ENCODE assay signal across 8 mouse cellular contexts in genomic region chr6:31642451-31642942, GRCm38 (mm10).
A peak's percentile ranks its signal among the peaks of the same experiment; 100 is the strongest.
DNase-seq lines count a peak whose midpoint lies in the region; ATAC-seq and TF ChIP-seq lines count a peak whose summit lies in the region.
"Had no signal": no experiment of that assay in that cellular context is flagged by ENCODE, and none has a peak within 500 bp of the region (broad histone marks: within the 10 kb centered on the region; RNA-seq: fewer than 3 reads in every experiment).

No protein-coding gene starts in this region.

- 0 out of 2 replicates have a peak, but pooled peaks have one; percentile 21 for ATAC-seq in forebrain, embryonic 13.5 days
- ATAC-seq in limb, embryonic 12.5 days (ENCODE audit: insufficient number of reproducible peaks, insufficient read depth, low FRiP score, low TSS enrichment, low read depth): peak; percentile 45

- no peak overlapping the region for H3K9ac ChIP-seq in forebrain, embryonic 13.5 days
- H3K9ac ChIP-seq in limb, embryonic 12.5 days (replicated peaks): no peak overlapping the region

- peak; percentile 82 for DNase-seq in MEL-GATA-1-ER (ENCODE audit: extremely low read depth, low read depth)
- peak; percentile 83 for DNase-seq in heart, postnatal 4 days
- DNase-seq in skeletal muscle tissue, adult 2 months (ENCODE audit: low read depth, low spot score): peak; percentile 39
- no peak for DNase-seq in urinary bladder, postnatal 25 days (ENCODE audit: low spot score)

- no peaks in the 10 kb centered on the region for H3K27me3 ChIP-seq in E14TG2a.4 (ENCODE audit: insufficient read depth, low read length)
- H3K27me3 ChIP-seq in forebrain, embryonic 13.5 days: no peaks in the 10 kb centered on the region
- H3K27me3 ChIP-seq in limb, embryonic 12.5 days: peaks cover 20% of the 10 kb centered on the region

- TF ChIP-seq CTCF in E14TG2a.4 (conservative IDR thresholded peaks at IDR 0.05; ENCODE audit: low read length): no peak

- H3K36me3 ChIP-seq in E14TG2a.4 (ENCODE audit: insufficient read depth, low read length): no peaks in the 10 kb centered on the region
- no peaks in the 10 kb centered on the region for H3K36me3 ChIP-seq in forebrain, embryonic 13.5 days (ENCODE audit: poor library complexity, severe bottlenecking)
- H3K36me3 ChIP-seq in limb, embryonic 12.5 days: no peaks in the 10 kb centered on the region

- H3K9me3 ChIP-seq in E14TG2a.4 (ENCODE audit: low read length): peaks cover 27% of the 10 kb centered on the region
- H3K9me3 ChIP-seq in forebrain, embryonic 13.5 days (replicated peaks): no peaks in the 10 kb centered on the region
- H3K9me3 ChIP-seq in limb, embryonic 12.5 days: no peaks in the 10 kb centered on the region

- 26% methylated on average over 13 of the region's 13 CpGs for WGBS in forebrain, embryonic 13.5 days
- WGBS in limb, embryonic 12.5 days: 30% methylated on average over 13 of the region's 13 CpGs

- peak overlapping the region; percentile 48 for H3K4me3 ChIP-seq in E14TG2a.4 (replicated peaks; ENCODE audit: low read length)
- H3K4me3 ChIP-seq in forebrain, embryonic 13.5 days: no peak overlapping the region
- H3K4me3 ChIP-seq in limb, embryonic 12.5 days (replicated peaks): no peak overlapping the region
- H3K4me3 ChIP-seq: erythroblast, embryonic 14.5 days had no signal

- H3K4me2 ChIP-seq in forebrain, embryonic 13.5 days: no peak overlapping the region
- peak overlapping the region; percentile 25; the same call in 1 of the 2 replicates for H3K4me2 ChIP-seq in limb, embryonic 12.5 days

- H3K4me1 ChIP-seq in E14TG2a.4 (replicated peaks; ENCODE audit: low read depth, low read length): peaks cover 59% of the 10 kb centered on the region
- H3K4me1 ChIP-seq in forebrain, embryonic 13.5 days: peaks cover 15% of the 10 kb centered on the region
- H3K4me1 ChIP-seq in limb, embryonic 12.5 days (replicated peaks): peaks cover 13% of the 10 kb centered on the region

- no peak overlapping the region for H3K27ac ChIP-seq in forebrain, embryonic 13.5 days
- peak overlapping the region; percentile 45; the same call in 1 of the 2 replicates for H3K27ac ChIP-seq in limb, embryonic 12.5 days
